Mouse (Mus musculus): ENCODE measurements at regions not wholly inside any gene's neighbourhood (a gene's known extent, or its start where the extent isn't known, plus 50 kb on each side); places are given as distances from the start of the nearest gene placed in this dataset.

- TF ChIP-seq CTCF (IDR thresholded peaks at IDR 0.05; ENCODE audit: extremely low read depth, insufficient read length, insufficient replicate concordance, low read depth, low read length) (no peak), POLR2A (IDR thresholded peaks at IDR 0.05; ENCODE audit: low read depth, low read length) (no peak)
Observed at GRCm38 (mm10) chr3:102307656-102308055, 103.2 kb upstream of the Vangl1 start.
